Mouse (Mus musculus) adrenal gland, postnatal 36 days (tissue): Measurements from ENCODE around the gene Ppp3ca. TPM values are rescaled to one million over a fixed set of nuclear protein-coding genes. Genes with fewer than 3 reads are reported as not detected.

Source experiments
- DNase-seq, 2 experiments: peaks; one replicate each; pipeline ENCODE4 v3.0.0; 2021; ENCODE audit warnings: mixed read lengths in 1 of 2
- total RNA-seq, 2 experiments: library from RNA; stranded (reverse); gene quantifications; 2 replicates each; pipeline ENCODE4 v1.2.3; 2021

The Ppp3ca gene
- total RNA-seq, 2 experiments from 2014 or later, result 35.1 to 67.2 TPM

DNA sequence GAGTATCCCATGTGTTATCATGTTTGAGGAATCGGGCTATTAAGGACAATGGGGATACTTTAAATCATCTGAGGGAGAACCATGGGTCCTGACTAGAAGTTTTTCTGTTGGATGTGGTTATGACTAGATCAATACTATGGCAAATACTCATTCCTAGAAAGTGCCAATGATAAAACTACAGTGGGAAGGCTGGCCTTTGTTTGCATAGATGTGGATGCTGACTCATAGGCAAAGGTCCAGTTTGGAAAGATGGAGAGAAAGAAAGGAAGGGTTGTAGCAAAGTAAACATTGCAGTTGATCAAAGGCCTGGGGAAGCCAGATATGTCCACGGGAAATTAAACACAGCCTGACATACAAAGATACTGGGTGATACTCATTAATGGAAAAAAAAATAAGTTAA is 142.9 kb downstream of the Ppp3ca start:
- no peak for DNase-seq

DNA sequence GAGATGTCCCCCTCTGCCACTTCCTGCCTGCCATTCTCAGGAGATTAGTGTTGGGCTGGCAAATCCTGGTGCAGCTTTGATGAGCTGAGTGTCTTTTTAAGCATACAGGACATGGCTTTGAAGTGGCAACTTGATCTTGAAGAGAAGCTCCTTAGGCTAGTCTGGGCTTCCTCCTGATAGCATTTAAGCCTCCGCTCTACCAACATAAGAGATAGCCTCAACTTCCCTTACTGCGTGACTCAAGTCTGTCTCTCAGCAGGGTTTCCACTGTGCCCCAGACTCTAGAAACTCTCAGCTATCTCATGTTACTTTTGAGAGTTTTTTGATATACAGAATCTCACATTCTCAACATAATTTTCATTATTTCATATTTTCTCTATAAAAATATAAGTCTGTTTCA is 144.0 kb downstream of the Ppp3ca start:
- no peak for DNase-seq

- no peak for DNase-seq
These were observed 145.0 kb downstream of the Ppp3ca start for GRCm38 (mm10) chr3:136814916-136815315.

DNA sequence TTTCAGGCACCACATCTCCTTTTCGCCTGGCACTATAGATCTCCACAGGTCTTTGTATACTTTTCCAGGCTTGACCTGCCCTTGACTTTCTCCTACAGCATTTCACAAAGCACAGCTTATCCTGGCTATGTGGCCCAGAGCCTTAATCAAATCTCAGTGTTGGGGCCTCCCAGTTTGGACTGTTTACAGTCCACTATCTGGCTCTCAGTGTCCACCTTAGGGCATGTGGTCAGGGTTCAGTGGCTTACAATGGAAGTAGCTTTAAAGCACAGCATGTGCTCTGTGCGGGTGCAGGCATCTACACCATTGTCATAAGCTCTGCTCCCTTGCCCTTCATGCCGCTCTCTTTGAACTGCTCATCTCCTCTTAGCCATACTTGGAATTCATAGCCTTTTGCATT is 146.4 kb downstream of the Ppp3ca start:
- no peak for DNase-seq

- no peak for DNase-seq
These were observed 149.1 kb downstream of the Ppp3ca start for GRCm38 (mm10) chr3:136818997-136819396.

- no peak for DNase-seq
These were observed 151.1 kb downstream of the Ppp3ca start for GRCm38 (mm10) chr3:136821039-136821438.

DNA sequence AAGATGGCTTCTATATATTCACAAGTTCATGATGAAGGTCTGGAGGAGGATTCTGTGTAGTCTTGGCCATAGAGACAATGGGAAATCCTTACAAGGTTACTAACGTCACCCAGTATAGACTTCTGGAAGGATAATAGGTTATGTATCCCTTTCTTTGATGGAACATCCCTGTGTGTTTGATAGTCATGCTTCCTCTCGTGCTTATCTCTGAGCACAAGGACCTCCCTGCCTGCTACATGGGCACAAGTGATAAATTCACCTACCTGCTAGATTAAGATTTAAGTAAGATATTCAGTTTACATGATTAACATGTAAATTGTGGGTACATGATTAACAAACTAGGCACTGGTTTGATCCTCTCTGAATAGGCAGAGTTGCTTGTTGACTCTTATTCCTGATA is 152.1 kb downstream of the Ppp3ca start:
- DNase-seq, result no peak

DNA sequence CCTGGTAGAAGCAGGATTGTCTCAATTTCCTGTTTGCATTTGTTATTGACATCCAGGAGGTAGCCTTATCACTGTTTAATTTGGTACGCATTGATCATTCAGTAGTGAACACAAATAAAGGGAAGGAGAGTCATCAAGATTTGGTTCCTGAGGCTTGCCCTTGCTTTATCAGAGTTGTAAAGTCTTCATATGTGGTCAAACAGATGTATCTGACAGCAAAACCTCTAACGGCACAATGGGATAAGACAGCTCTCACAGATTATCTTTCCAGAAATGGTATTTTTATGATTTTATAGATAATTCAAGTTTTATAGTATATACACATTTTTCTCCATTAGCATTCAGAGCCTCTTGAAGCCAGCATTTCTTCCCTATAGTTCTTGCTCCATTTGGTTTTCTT is 152.5 kb downstream of the Ppp3ca start:
- DNase-seq, result no peak

GRCm38 (mm10) chr3:136828451-136828850 is 158.5 kb downstream of the Ppp3ca start:
- DNase-seq, result no peak

DNA sequence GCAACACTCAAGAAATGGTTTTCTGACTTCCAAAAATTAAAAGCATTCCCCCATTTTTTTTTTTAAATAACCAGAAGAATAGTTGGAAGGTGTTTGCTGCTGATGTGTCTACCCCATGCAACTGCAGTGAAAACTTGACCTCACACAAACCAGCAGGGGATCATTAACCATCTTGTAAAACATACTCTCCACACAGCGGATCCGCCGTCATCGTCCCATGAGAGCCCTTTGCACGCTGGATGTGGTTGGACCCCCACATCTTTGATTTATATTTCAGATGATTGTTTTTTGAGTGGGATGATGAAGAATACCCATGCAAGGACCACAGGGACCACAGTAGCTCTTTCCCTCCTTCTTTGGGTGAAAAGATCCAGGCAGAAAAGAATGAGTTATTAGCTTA is 159.2 kb downstream of the Ppp3ca start:
- DNase-seq, result no peak

DNA sequence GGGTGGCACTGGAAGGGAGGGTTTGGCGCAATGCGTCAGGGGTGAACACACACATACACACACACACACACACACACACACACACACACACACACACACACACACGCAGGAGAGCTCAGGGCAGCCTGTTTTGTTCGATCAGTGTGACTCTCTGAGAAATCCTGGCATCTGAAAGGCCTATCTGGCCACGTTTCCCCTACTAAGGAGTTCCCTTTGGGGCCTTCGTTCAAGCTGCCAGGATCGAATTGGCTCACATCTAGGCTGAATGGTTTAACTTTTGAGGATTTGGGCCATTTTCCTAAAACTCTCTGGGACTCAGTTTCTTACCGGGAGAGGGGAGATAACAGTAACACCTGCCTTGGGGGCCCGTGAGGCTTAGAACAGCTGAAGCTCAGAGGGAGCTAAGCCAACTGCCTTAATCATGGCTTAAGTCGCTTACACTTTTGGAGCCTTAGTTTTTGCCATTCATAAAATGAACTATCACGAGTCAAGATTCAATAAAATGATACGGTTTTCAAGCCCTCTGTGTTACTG is 160.8 kb downstream of the Ppp3ca start:
- peak in 1 of 2 experiments; percentile 23 for DNase-seq

DNA sequence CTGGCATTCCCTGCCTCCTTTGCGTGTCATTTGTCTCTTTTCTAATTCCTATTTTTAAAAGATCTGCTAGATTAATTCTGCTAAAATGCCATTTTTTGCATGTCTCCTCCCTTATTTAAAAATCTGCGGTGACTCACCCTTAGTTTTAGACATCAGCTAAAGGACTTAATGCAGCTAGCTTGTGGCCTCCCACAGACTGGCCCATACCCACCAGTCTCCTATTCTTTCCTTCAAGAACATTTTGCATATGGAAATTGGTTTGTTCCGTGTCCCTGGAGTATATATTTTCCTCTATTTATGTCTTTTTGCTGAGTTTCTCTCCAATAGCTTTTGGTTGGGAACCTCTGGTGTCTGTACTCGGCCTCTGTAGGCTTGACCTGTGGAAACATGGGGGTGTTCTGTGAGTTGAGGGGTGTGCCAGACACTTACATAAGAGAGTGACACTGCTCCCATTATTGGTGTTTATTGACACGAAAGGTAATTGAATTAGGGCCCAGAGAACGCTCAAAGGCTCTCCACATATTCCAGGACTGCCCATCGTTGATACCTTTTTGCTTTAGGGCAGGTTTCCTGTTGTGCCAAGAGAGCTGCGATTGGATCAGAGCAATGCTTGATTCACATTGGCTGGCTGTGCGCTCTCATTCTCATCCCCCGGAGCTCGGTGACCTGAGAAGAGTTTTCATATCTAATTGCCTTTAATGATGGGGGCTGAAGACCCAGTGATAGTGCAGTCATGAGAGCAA is 163.2 kb downstream of the Ppp3ca start:
- DNase-seq, result no peak

DNA sequence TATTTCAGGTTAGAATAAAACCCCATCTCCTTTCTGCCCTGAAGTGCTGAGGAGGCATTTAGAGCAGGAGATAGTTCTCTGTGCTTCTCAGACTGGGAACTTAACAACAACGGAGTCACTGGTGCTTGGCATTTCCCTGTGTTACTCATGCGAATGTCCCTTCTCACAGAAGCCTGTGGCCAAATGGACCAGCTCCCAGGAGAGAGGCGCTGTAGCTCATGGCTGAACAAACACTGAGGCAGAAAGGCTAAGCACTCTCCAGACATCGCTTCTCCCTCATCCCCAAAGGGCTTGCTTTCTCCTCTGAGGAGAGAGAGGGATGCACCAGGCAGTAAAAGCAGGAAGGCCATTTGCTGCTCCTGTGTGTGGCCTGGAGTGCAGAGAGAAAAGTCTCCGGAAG is 164.0 kb downstream of the Ppp3ca start:
- peak; percentile 35 to 46 for DNase-seq

GRCm38 (mm10) chr3:136835851-136836250 is 165.9 kb downstream of the Ppp3ca start:
- no peak for DNase-seq

GRCm38 (mm10) chr3:136836319-136837193 is 166.6 kb downstream of the Ppp3ca start:
- DNase-seq, result no peak

DNA sequence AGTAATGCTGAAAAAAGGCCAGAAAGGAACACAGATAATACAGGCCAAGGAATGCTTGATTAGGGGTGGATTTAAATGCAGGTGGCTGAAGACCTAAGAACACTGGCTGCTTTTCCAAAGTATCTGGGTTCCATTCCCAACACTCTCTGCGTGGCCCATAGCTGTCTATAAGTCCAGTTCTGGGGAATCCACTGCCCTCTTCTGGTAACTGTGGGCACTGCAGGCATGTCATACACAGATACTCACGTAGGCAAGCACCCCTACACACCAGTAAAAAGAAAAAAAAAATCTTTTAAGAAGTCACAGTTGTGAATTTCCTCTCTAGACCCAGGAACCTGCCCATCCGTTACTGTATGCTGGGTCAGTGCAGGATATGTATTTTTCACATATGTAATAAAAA is 167.7 kb downstream of the Ppp3ca start:
- DNase-seq, result peak; percentile 15 to 36

DNA sequence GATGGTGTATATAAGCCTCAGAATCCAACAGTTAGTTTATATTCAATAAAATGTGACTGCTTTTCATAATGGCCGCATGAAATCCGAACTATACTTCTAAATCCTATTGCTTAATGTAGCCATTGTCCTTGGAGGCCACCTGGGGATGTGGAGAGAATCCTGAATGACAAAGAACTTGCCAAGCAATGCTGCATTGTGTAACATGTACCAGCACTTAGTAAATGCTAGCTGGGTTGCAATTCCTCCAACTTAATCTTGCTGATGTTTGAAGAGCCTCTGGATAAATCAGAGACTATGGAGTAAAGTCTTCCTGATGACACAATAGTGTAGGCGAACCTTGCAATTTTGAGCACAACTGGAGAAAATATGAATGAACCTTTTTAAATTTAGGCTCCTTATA is 171.4 kb downstream of the Ppp3ca start:
- DNase-seq, result no peak

DNA sequence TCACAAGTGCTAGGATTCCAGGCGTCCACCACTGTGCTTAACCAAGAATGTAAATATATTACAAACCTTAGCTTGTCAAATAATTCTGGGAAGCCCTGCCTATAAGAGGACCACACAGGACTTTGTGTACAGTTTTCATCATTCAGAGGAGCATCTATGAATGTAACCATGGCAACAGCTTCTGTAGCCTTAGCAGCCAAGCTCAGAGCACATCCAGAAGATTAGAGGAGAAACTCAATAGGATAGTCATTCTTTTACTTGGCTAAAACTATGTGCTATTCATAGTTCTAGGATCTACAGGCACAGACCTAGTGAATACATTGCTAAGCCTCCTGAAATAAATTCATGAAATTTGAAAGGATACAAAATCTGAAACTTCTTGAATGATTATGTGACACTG is 172.5 kb downstream of the Ppp3ca start:
- DNase-seq, result no peak

DNA sequence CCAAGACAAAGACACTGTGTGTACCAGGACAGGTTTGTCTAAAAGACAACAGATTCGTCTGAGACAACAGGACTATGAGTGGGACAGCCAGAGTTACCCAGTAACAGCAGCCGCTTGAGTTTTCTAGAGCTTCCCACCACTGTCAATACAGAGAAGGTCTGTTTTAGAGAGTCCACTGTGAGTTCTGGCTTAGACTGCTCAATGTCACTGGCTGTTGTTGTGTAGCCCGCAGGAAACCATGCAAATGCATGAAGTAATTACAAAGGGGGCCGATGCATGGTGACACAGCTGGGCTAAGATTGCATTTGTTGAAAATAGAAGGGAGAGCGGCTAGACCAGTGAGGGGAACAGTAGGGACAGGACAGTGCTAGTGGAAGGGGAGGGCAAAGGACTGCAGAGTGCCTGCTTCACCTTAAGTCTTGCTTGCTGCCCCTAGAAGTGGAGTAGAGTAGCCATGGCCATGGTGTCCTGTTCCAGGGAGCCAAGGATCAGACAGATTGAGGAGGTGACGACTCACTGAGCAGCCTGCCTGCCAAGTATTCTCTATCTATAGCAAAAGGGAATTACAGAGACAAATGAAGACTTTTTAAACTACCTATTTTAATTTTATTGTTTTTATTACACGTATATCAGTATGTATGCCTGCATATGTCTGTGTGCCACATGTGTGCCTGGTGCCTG is 174.0 kb downstream of the Ppp3ca start:
- DNase-seq, result no peak

- DNase-seq, result no peak
These were observed 179.1 kb downstream of the Ppp3ca start for GRCm38 (mm10) chr3:136849035-136849434.

- no peak for DNase-seq
These were observed 183.0 kb downstream of the Ppp3ca start for GRCm38 (mm10) chr3:136852921-136853320.

GRCm38 (mm10) chr3:136853596-136853995 is 183.7 kb downstream of the Ppp3ca start:
- DNase-seq, result no peak

- DNase-seq, result no peak
These were observed 186.1 kb downstream of the Ppp3ca start for GRCm38 (mm10) chr3:136855996-136856395.
